Mouse (Mus musculus) kidney, postnatal 25 days (tissue): Measurements from ENCODE around the gene Podxl2.

Experiments
- DNase-seq, 2 experiments: peaks; one replicate each; pipeline ENCODE4 v3.0.0; 2021; ENCODE audit warnings: mixed read lengths in 2 of 2

The Podxl2 gene

DNA sequence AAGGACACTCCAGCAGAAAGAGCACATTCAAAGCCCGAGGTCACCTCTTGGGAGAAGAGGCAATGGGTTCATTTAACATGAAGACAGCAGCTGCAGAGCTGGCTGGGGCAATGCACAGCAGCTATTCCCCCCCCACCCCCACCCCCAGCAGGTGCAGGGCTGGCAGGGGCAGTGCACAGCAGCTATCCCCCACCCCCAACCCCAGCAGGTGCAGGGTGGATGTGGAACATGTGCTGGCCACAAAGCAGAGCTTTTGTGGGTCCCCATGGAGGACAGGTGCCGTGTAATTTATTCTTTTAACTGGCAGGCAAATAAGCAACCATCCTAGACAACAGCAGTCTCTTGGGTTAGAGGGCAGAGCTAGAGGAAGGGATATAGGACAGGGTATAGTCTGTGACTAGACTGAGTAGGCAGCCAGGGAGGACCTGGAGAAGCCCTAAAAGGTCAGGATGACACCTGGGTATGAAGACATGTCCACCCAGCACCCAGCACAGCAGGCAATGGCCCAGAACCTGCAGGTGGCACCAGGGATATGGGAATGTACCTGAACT is 11.6 kb upstream of the Podxl2 start:
- DNase-seq = no peak

GRCm38 (mm10) chr6:88885644-88886416 is 11.0 kb upstream of the Podxl2 start:
- no peak for DNase-seq

GRCm38 (mm10) chr6:88884690-88885089 is 9.8 kb upstream of the Podxl2 start:
- no peak for DNase-seq

- DNase-seq = no peak
These were observed 9.4 kb upstream of the Podxl2 start for GRCm38 (mm10) chr6:88884195-88884594.

- no peak for DNase-seq
These were observed 6.5 kb upstream of the Podxl2 start for GRCm38 (mm10) chr6:88881334-88881733.

- no peak for DNase-seq
These were observed 4.6 kb upstream of the Podxl2 start for GRCm38 (mm10) chr6:88879471-88879870.

- DNase-seq = no peak
These were observed 628 bp downstream of the Podxl2 start for GRCm38 (mm10) chr6:88873965-88874867.

DNA sequence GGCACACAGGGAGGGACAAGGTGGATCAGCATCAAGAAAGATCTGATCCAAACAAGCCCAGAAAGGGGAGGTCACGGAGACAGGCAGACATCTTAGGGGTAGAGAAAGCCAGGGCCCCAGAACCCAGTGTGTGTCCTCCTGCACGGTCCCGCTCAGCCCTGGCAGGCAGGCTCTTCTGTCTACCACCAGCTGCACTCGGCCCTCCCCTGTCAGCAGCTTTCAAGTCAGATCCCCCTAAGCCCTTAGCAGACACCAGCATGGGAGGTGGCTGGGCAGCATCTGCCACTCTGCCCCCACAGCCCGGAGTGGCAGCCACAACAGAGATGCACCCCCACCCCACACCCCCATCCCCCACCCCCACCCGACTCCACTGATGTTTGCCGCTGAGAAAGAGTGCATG is 2.0 kb downstream of the Podxl2 start:
- no peak for DNase-seq

DNA sequence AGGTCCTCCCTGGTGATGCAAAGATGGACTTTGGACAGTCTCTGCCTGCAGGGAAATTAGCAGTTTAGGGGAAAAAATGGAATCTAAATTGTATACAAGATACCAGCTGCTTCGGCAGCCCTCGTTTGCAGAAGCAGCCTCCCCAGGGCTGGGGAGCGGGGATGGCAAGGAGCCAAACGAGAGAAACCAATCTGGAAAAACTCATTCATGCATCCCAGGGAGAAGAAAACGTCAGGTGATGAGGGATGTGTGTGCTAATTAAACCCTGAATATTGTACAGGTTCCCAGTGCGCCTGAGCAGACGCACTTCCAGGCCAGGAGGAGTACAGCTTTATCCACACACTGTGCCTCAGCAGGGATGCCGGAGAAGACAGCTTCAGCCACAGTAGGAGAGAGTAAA is 3.3 kb downstream of the Podxl2 start:
- DNase-seq = no peak

GRCm38 (mm10) chr6:88870594-88870993 is 4.2 kb downstream of the Podxl2 start:
- DNase-seq = no peak

GRCm38 (mm10) chr6:88869459-88869858 is 5.4 kb downstream of the Podxl2 start:
- no peak for DNase-seq

DNA sequence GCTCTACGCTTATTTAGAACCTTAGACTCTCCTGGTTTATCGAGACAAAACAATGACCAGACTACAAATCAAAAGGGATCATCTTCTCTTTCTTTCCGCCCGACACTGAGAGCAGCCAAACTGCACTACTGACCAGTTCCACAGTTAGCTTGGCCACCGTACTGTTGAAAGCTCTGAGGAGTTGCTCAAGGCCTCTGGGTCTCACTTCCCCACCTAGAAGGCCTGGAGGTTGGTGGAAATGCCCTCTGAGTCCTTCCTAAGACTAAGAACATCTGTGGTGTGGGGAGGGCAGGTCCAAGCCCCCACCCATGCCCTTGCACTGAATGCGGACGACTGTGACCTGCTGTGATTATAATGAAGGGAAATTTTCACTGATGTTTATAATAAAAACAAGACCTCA is 9.1 kb downstream of the Podxl2 start:
- DNase-seq = no peak

- peak in 1 of 2 experiments; percentile 38 for DNase-seq
These were observed 13.9 kb downstream of the Podxl2 start for GRCm38 (mm10) chr6:88860914-88861313.

DNA sequence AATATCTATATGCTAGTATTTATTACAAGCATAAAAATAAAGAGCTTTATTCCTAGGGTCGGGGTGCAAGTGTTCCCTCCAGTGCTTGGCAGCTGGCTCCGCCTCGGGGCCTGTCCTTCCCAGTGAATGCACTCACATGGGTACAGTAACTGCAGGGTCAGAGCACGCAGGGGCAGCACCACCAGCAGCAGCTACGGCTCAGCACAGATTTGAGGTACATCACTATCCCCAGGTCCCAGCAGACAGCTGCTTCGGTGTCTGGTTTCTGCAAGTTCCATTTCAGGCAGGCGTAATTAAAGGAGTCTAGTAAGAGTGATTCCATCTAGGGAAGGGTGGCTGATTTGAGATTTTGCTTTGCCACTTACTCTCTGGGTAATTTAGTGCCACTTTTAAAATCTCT is 16.5 kb downstream of the Podxl2 start:
- no peak for DNase-seq

- DNase-seq = no peak
These were observed 17.0 kb downstream of the Podxl2 start for GRCm38 (mm10) chr6:88857830-88858229.

DNA sequence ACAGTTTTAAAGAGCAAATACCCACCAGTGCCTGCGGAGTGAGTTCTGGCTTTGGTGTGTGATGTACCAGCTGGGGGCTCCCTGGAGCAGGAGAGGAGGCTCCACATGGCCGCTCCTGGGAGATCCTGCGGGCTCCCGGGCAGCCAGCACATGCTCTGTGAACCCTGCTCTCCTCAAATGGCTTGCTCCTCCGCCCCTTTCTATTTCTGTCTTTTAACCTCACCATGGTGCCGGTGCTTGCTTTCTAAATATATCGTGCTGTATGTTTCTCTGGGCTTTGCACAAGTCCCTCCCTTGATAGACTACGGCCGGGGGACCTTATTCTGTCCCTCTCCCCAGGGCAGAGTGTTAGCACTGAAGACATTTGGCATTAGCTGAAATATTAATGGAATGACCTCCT is 17.6 kb downstream of the Podxl2 start:
- peak; percentile 65 to 86 for DNase-seq

DNA sequence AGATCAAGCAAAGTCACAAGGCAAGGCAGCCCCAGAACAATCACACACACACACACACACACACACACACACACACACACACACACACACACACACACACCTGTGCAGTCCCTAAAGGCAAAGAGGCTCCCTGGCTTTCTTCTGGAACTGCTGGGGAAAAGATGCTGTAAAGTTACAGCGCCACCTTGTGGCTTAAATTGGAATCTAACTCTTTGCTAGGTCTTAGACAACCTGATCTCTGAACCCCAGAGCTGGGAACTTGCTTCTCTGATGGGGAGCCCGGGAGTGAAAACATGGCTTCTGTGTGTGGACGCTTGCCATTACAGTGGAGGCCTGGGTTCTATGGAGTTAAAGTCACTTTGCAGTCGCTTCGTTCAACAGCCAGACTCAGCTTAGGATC is 19.2 kb downstream of the Podxl2 start:
- peak in 1 of 2 experiments; percentile 87 for DNase-seq

DNA sequence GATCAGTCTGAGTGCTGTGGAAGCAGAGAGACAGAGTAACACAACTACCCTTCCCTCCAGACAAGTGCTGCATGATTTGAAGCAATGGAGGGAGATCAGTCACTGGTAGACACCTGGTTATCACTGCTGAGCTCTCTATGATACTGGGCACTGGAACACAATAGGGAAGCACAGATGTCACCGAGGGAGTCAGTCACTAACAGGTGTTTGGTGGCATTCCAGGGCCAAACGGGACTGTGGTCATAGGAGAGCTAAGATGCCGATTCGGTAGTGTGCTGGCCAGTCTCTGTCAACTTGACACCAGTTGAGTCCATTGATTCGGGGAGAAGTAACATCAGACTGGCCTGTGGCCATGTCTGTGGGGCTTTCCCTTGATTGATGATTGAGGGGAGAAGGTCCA is 20.3 kb downstream of the Podxl2 start:
- DNase-seq = no peak

GRCm38 (mm10) chr6:88850034-88850433 is 24.8 kb downstream of the Podxl2 start:
- DNase-seq = no peak

GRCm38 (mm10) chr6:88849270-88849669 is 25.6 kb downstream of the Podxl2 start:
- peak in 1 of 2 experiments; percentile 36 for DNase-seq

DNA sequence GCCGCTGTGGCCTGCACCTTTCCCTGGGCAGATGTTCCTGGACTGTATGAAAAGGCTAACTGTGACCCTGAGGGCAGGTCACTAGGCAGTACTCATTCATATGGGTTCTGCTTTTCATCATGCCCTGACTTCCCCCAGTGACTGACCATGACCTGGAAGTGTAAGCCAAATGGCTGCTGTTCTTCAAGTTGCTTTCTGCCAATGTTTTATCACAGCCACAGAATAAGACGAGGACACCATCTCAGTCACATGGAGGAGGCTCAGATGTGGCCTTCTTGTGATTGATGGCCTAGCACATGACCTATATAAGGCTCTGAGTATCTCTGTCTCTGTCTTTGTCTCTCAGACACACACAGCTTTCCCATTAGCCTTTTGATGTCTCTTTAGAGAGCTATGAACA is 27.3 kb downstream of the Podxl2 start:
- no peak for DNase-seq

DNA sequence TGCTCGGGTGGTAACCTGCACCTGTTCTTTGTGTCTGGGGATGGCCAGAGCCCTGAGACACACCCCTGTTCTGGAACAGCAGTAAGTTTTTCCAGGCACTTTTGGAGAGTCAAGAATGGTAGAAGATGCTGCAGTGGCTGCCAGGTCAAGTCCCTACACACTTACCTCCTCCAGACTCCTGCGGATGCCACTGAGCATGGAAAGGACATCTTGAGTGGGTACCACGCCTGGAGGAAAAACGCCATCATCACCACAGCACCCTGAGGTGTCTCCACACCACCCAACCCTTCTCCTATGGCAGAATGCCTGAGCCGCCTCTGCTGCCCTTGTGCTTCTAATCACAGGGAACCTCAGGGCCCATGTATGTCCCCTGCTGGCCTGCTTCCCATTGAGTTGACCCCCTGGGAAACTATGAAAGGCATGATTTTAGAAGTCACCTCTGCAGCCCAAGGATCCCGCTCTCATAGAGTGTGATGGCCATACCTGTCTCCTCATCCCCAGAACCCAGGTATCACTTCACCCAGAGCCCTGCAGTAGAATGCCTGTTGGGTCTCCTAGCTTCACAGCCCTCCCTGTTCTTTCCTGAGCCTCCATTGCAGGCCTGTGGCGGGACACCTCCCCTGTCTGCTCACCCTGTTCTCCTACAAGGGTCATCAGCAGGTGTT is 29.8 kb downstream of the Podxl2 start:
- no peak for DNase-seq
